Mouse (Mus musculus) liver, embryonic 13.5 days (tissue): ENCODE data around the gene Cdx2. TPM values are rescaled to one million over a fixed set of nuclear protein-coding genes. Genes with fewer than 3 reads are reported as not detected.
A peak's percentile ranks its signal among the peaks of the same experiment; 100 is the strongest.

Experiments
- ATAC-seq: fragments of 200-750 bp; cut with Nextera tagmentation; 2 replicates; pipeline ENCODE4 v1.8.0; 2017; ENCODE audit warnings: low read depth, mild to moderate bottlenecking, moderate number of reproducible peaks, moderate library complexity
- DNase-seq: peaks from one replicate; pipeline ENCODE4 v3.0.0; 2022
- H3K27ac ChIP-seq: fragments of 300-500 bp; sonication (generic); 2 replicates; pipeline ENCODE4 v1.5.1; 2015; ENCODE audit warnings: moderate library complexity, mild to moderate bottlenecking, inconsistent platforms
- H3K27me3 ChIP-seq: fragments of 300-500 bp; sonication (generic); 2 replicates; pipeline ENCODE4 v1.6.1; 2015; ENCODE audit warnings: mild to moderate bottlenecking, inconsistent platforms
- H3K36me3 ChIP-seq: fragments of 300-500 bp; sonication (generic); 2 replicates; pipeline ENCODE4 v1.6.1; 2015; ENCODE audit warnings: mild to moderate bottlenecking, inconsistent platforms
- H3K4me1 ChIP-seq: fragments of 300-500 bp; sonication (generic); replicated peaks from 2 replicates; pipeline ENCODE4 v1.6.1; 2015; ENCODE audit warnings: inconsistent platforms
- H3K4me2 ChIP-seq: fragments of 300-500 bp; sonication (generic); 2 replicates; pipeline ENCODE4 v1.6.1; 2015; ENCODE audit warnings: inconsistent platforms, mild to moderate bottlenecking, moderate library complexity
- H3K4me3 ChIP-seq: fragments of 300-500 bp; sonication (generic); replicated peaks from 2 replicates; pipeline ENCODE4 v1.5.1; 2015; ENCODE audit warnings: mild to moderate bottlenecking, inconsistent platforms
- H3K9ac ChIP-seq: fragments of 300-500 bp; sonication (generic); 2 replicates; pipeline ENCODE4 v1.6.1; 2015; ENCODE audit warnings: mild to moderate bottlenecking, inconsistent platforms
- H3K9me3 ChIP-seq: fragments of 300-500 bp; sonication (generic); replicated peaks from 2 replicates; pipeline ENCODE4 v1.6.1; 2016; ENCODE audit warnings: inconsistent platforms
- WGBS: fragments of 180-500 bp; shearing (Covaris S2); methylation state at CpG from one replicate; pipeline ENCODE4 v1.1.7; 2015; ENCODE audit not compliant: insufficient replicate concordance; 5-methylcytosine and 5-hydroxymethylcytosine counted together
- microRNA-seq: library from miRNA; unstranded; fragments of <30 nt; microRNA quantifications from one replicate; pipeline ENCODE4, GENCODE M21; 2016
- polyA plus RNA-seq: library from polyadenylated mRNA; unstranded; fragments of >200 nt; fragmentation: Nextera tagmentation; extraction: Ambion mirVana; gene quantifications from 2 replicates; pipeline ENCODE4 v1.2.1, GENCODE M21; 2015

Cdx2 gene
- polyA plus RNA-seq, 1 experiment from 2014 or later: not detected

DNA sequence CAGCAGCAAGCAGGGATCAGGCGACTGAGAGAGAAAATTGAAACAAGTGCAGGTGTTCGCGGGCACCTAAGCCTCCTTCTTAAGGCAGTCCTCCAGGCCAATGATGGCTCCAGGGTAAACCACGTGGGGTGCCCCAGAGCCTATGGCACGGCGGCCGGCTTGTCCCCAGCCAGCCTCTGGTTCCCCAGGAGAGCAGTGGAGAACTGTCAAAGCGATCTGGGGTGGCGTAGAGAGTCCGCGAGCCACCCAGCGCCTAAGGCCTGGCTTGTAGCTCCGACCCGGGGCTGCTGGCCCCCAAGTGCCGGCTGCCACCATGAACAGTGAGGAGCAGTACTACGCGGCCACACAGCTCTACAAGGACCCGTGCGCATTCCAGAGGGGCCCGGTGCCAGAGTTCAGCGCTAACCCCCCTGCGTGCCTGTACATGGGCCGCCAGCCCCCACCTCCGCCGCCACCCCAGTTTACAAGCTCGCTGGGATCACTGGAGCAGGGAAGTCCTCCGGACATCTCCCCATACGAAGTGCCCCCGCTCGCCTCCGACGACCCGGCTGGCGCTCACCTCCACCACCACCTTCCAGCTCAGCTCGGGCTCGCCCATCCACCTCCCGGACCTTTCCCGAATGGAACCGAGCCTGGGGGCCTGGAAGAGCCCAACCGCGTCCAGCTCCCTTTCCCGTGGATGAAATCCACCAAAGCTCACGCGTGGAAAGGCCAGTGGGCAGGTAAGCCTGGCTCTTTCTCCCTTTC is 37.0 kb downstream of the Cdx2 start, which contains the start of gene Pdx1:
Gene Pdx1 (plus strand): TSS at position 34 of the 747 bp plus-strand sequence.
- Histone ChIP-seq H3K27me3 (peaks cover 99% of the 10 kb centered on the region), H3K9ac (no peak within 1 kb of the TSS), H3K4me3 (peak within 1 kb of the TSS; percentile 21), H3K4me2 (peak within 1 kb of the TSS; percentile 17), H3K4me1 (peaks cover 4% of the 10 kb centered on the region; the same call in 1 of the 2 replicates), H3K27ac (no peak within 1 kb of the TSS), H3K9me3 (no peaks in the 10 kb centered on the region), H3K36me3 (no peaks in the 10 kb centered on the region)
- 3% methylated on average over 44 of the region's 44 CpGs for WGBS
- DNase-seq (no peak), ATAC-seq (peak; percentile 53)

DNA sequence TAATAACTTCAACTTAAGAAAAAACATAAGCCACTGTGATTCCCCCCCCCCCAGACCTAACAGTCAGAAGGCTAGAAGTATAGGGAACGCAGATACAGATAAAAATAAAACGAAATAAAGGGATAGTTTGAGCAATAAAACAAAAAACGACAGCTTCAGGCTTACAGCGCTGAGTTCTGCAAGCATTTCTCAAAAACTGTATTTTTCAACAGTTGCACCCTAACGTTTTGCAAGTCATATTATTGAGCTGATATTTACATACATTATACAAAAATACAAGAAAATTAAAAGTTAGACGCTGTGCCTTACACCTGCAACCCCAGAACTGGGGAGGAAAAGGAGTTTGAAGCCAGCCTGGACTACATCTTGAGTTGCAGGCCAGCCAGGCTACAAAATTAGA is 37.7 kb downstream of the Cdx2 start:
- H3K4me3 ChIP-seq: no peak overlapping the region
- WGBS: 6% methylated on average over 6 of the region's 6 CpGs
- peaks cover 4% of the 10 kb centered on the region; the same call in 1 of the 2 replicates for H3K4me1 ChIP-seq

DNA sequence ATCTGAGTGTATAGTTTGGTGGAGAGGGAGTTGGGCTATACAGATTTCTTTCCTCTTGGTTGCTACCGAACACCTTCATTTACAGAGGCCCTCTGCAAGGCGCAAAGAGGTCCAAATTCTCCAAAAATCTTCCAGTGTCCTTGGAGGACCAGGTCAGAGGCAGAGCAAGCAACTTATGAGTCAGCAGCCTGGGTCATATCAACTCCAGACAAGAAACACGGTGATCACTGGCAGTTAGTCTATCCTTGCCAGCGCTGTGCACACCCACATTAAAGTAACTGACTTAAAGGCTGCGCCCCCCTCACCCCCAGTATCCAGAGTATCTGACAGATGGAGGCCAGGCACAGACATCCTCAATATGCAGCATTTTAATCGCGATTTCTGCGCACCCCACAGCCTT is 38.3 kb downstream of the Cdx2 start:
- DNase-seq: no peak

More for the DNA sequence above, 37.7 kb downstream of the Cdx2 start:
- Histone ChIP-seq H3K9me3 (no peaks in the 10 kb centered on the region), H3K27me3 (peaks cover 93% of the 10 kb centered on the region), H3K36me3 (no peaks in the 10 kb centered on the region), H3K9ac (no peak overlapping the region), H3K4me2 (no peak overlapping the region), H3K27ac (no peak overlapping the region)
- no peak for DNase-seq
- no peak for ATAC-seq

DNA sequence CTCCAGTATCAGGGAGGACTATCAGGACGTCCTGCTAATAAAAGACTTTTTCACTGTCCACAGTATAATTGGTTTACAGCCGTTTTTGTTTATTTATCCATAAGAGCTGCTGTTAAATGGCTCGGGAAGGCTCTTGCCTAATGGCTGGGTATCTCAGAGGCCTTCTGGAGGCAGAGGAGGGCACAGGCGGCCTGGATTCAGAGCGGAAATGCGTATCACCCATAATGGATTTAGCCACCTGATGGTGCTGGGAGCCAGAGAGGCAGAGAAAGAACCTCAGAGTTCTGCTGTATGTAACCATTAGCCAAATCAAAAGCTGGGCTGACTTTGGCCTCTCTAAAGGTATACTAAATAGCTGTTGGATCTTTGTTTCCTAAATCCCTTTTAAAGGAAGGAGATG is 39.6 kb downstream of the Cdx2 start:
- ATAC-seq (no peak), DNase-seq (no peak)

More for the DNA sequence above, 38.3 kb downstream of the Cdx2 start:
- Histone ChIP-seq H3K4me3 (no peak overlapping the region), H3K4me1 (peaks cover 4% of the 10 kb centered on the region; the same call in 1 of the 2 replicates), H3K36me3 (no peaks in the 10 kb centered on the region), H3K27me3 (peaks cover 88% of the 10 kb centered on the region), H3K4me2 (no peak overlapping the region), H3K9me3 (no peaks in the 10 kb centered on the region), H3K9ac (no peak overlapping the region), H3K27ac (no peak overlapping the region)
- no peak for ATAC-seq
- WGBS: 6% methylated on average over 8 of the region's 8 CpGs

DNA sequence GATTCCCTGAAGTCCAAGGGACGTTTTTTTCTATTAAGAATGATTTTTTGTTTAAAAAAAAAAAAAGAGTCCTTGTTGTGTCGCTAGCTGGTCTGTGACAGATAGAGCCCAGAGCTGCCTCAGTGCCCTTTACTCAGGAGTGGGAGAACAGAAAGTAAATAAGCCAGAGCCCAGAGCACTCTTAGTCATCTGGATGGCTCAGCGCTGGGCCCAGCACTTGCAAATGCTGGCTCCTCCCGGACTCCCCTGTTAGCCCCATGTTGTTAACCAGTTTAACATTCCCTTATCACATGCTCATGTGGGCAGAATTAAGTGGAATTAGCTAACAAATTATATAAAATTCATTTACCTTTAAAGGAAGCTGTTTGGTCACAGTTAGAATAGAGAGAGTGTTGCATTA is 43.1 kb downstream of the Cdx2 start:
- H3K4me3 ChIP-seq: no peak overlapping the region
- DNase-seq (no peak), ATAC-seq (peak; percentile 48; the same call in 1 of the 2 replicates)
- 26% methylated on average over 4 of the region's 4 CpGs for WGBS
- no peak overlapping the region for H3K9ac ChIP-seq
- H3K27ac ChIP-seq: no peak overlapping the region
- H3K36me3 ChIP-seq: no peaks in the 10 kb centered on the region
- no peak overlapping the region for H3K4me2 ChIP-seq
- 0 out of 2 replicates have a peak, but pooled peaks cover 4% of the 10 kb centered on the region for H3K4me1 ChIP-seq
- H3K9me3 ChIP-seq: no peaks in the 10 kb centered on the region
- peaks cover 40% of the 10 kb centered on the region for H3K27me3 ChIP-seq

More for the DNA sequence above, 39.6 kb downstream of the Cdx2 start:
- Histone ChIP-seq H3K4me3 (no peak overlapping the region), H3K27ac (no peak overlapping the region), H3K4me1 (peaks cover 4% of the 10 kb centered on the region; the same call in 1 of the 2 replicates), H3K36me3 (no peaks in the 10 kb centered on the region), H3K4me2 (no peak overlapping the region), H3K9me3 (no peaks in the 10 kb centered on the region), H3K27me3 (peaks cover 75% of the 10 kb centered on the region), H3K9ac (no peak overlapping the region)
- WGBS: 16% methylated on average over 6 of the region's 6 CpGs

DNA sequence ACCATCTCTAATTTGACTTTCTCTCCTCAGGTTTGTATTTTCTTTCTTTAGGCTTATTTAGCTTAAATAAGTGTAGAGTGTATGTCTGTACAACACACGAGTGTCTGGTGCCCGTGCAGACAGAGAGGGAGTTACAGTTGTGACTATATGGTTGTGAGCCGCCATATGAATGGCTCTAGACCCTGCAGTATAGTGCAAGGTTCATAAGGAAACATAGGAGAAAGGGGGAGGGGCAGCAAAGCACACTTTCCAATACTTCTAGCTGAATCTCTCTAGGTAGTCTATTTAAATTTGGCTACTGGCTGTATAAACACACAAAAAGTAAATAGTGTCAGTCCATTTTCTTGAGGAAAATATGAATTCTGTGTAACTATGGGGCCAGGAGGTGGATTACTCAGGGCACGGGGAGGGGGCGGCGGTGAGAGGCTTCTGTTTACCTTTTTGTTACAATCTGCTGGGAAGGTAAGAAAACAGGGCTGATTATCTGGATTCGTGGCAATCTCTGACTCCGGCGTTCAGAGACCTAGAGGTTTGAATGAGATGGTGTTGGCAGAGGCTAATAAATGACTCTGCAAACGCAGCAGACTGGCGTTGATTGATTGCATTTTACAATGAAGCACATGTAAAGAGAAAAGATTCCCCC is 45.0 kb downstream of the Cdx2 start:
- Histone ChIP-seq H3K36me3 (no peaks in the 10 kb centered on the region), H3K4me2 (no peak overlapping the region), H3K9me3 (no peaks in the 10 kb centered on the region), H3K27ac (no peak overlapping the region), H3K4me1 (0 out of 2 replicates have a peak, but pooled peaks cover 4% of the 10 kb centered on the region), H3K27me3 (peaks cover 21% of the 10 kb centered on the region), H3K9ac (no peak overlapping the region), H3K4me3 (no peak overlapping the region)
- ATAC-seq (no peak), DNase-seq (no peak)
- 44% methylated on average over 11 of the region's 11 CpGs for WGBS

DNA sequence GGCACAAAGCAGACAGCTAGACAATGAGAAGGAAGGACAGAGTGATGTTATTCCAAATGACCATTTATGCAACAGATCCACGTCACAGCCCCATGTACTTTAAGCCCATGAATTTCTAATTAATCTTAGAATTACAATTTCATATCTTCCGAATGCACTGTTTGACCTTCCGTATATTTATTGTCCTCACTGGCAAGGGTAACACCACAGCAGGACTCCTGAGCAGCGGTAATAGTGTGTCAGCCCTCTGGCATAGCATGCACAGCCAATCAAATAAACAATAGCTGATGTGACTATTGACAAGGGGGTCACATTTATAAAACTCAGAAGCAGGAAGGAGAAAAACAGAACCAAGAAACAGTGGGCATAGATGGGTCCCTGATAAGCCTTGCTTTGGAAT is 46.3 kb downstream of the Cdx2 start:
- DNase-seq: no peak
- 0 out of 2 replicates have a peak, but pooled peaks cover 4% of the 10 kb centered on the region for H3K4me1 ChIP-seq
- 51% methylated on average over 4 of the region's 4 CpGs for WGBS
- no peak overlapping the region for H3K4me3 ChIP-seq
- H3K27ac ChIP-seq: no peak overlapping the region
- no peak overlapping the region for H3K9ac ChIP-seq
- ATAC-seq: no peak
- peaks cover 8% of the 10 kb centered on the region; the same call in 1 of the 2 replicates for H3K27me3 ChIP-seq
- no peak overlapping the region for H3K4me2 ChIP-seq
- no peaks in the 10 kb centered on the region for H3K9me3 ChIP-seq
- no peaks in the 10 kb centered on the region for H3K36me3 ChIP-seq

DNA sequence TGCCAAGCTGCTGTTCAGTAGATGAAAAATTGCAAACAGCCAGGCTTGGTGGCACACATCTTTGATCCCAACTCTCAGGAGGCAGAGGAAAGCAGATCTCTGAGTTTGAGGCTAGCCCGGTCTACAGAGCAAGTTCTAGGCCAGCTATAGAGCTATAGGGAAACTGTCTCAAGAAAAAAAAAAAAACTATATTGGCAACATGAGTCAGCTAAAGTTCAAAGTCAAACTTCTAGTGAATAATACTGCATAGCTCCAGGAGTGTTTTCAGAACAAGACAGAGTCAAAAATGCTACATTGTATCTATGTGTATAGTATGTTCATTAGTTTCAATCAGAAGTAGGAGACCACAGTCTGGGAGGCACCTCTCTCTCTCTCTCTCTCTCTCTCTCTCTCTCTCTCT is 46.9 kb downstream of the Cdx2 start:
- Histone ChIP-seq H3K27ac (no peak overlapping the region), H3K36me3 (no peaks in the 10 kb centered on the region), H3K27me3 (0 out of 2 replicates have a peak, but pooled peaks cover 3% of the 10 kb centered on the region), H3K4me2 (no peak overlapping the region), H3K4me1 (0 out of 2 replicates have a peak, but pooled peaks cover 4% of the 10 kb centered on the region), H3K9me3 (no peaks in the 10 kb centered on the region), H3K4me3 (no peak overlapping the region), H3K9ac (no peak overlapping the region)
- WGBS: 63% methylated on average over 1 of the region's 1 CpGs
- DNase-seq (no peak), ATAC-seq (no peak)

Small RNA genes lying within 50 kb of the gene (microRNA-seq; reads per million reads assigned to microRNA genes)
- not detected for gene Mir7k

Other genes starting within 250 kb of the Cdx2 start
- gene Lnx2, start 230.7 kb downstream of the Cdx2 start, polyA plus RNA-seq: 3.3 and 5.2 TPM in 2 replicates
- gene Polr1d, start 230.2 kb downstream of the Cdx2 start, polyA plus RNA-seq: 110 and 112 TPM in 2 replicates
- gene Gsx1, start 118.6 kb downstream of the Cdx2 start, polyA plus RNA-seq: not detected in 2 replicates
- 0.16 TPM in 1 of 2 replicates, not detected in the other for gene Pdx1, start 37.3 kb downstream of the Cdx2 start, polyA plus RNA-seq
- 0.30 and 0.48 TPM in 2 replicates for gene Urad, start 15.2 kb upstream of the Cdx2 start, polyA plus RNA-seq
- gene Flt3, start 93.2 kb upstream of the Cdx2 start, polyA plus RNA-seq: 1.6 and 1.8 TPM in 2 replicates
- 39.0 and 39.3 TPM in 2 replicates for gene Pan3, start 122.9 kb upstream of the Cdx2 start, polyA plus RNA-seq